Mouse (Mus musculus) kidney, postnatal 36 days (tissue): ENCODE results near the gene Pdzd3.

Source experiments
- DNase-seq, 2 experiments: peaks; one replicate each; pipeline ENCODE4 v3.0.0; 2021 to 2022; ENCODE audit warnings: mixed read lengths in 2 of 2

Pdzd3 gene

GRCm38 (mm10) chr9:44199166-44199565, 52.1 kb downstream of the Pdzd3 start:
- no peak for DNase-seq
